Mouse (Mus musculus) neural tube, embryonic 15.5 days (tissue): ENCODE measurements around the gene Fam110c. TPM values are rescaled to one million over a fixed set of nuclear protein-coding genes. Genes with fewer than 3 reads are reported as not detected.
"Not testable (repeated sequence)": the region's sequence is repeated elsewhere in the genome, so short reads cannot be mapped to it uniquely, and the experiment has no call there.

ENCODE experiments used
- ATAC-seq: fragments of 200-750 bp; cut with Nextera tagmentation; 2 replicates; pipeline ENCODE4 v1.8.0; 2017; ENCODE audit warnings: mild to moderate bottlenecking, moderate TSS enrichment, moderate library complexity; ENCODE audit not compliant: low FRiP score
- H3K27ac ChIP-seq: fragments of 300-500 bp; sonication (generic); replicated peaks from 2 replicates; pipeline ENCODE4 v1.5.1; 2015; ENCODE audit warnings: mild to moderate bottlenecking, inconsistent platforms
- H3K27me3 ChIP-seq: fragments of 300-500 bp; sonication (generic); replicated peaks from 2 replicates; pipeline ENCODE4 v1.6.1; 2015; ENCODE audit warnings: inconsistent platforms
- H3K36me3 ChIP-seq: fragments of 300-500 bp; sonication (generic); 2 replicates; pipeline ENCODE4 v1.6.1; 2015; ENCODE audit warnings: inconsistent platforms
- H3K4me1 ChIP-seq: fragments of 300-500 bp; sonication (generic); 2 replicates; pipeline ENCODE4 v1.6.1; 2015; ENCODE audit warnings: inconsistent platforms
- H3K4me2 ChIP-seq: fragments of 300-500 bp; sonication (generic); 2 replicates; pipeline ENCODE4 v1.6.1; 2015; ENCODE audit warnings: inconsistent platforms, mild to moderate bottlenecking, moderate library complexity
- H3K4me3 ChIP-seq: fragments of 300-500 bp; sonication (generic); replicated peaks from 2 replicates; pipeline ENCODE4 v1.5.1; 2015; ENCODE audit warnings: mild to moderate bottlenecking, inconsistent platforms
- H3K9ac ChIP-seq: fragments of 300-500 bp; sonication (generic); replicated peaks from 2 replicates; pipeline ENCODE4 v1.6.1; 2015; ENCODE audit warnings: mild to moderate bottlenecking, inconsistent platforms
- H3K9me3 ChIP-seq: fragments of 300-500 bp; sonication (generic); replicated peaks from 2 replicates; pipeline ENCODE4 v1.6.1; 2016; ENCODE audit warnings: inconsistent platforms
- WGBS: fragments of 180-500 bp; shearing (Covaris S2); methylation state at CpG from one replicate; pipeline ENCODE4 v1.1.7; 2015; ENCODE audit warnings: mixed read lengths; 5-methylcytosine and 5-hydroxymethylcytosine counted together
- polyA plus RNA-seq: library from polyadenylated mRNA; unstranded; fragments of >200 nt; fragmentation: Nextera tagmentation; extraction: Ambion mirVana; gene quantifications from 2 replicates; pipeline ENCODE4 v1.2.1, GENCODE M21; 2015

Fam110c gene
- 0.06 and 1.0 TPM in 2 replicates for polyA plus RNA-seq

DNA sequence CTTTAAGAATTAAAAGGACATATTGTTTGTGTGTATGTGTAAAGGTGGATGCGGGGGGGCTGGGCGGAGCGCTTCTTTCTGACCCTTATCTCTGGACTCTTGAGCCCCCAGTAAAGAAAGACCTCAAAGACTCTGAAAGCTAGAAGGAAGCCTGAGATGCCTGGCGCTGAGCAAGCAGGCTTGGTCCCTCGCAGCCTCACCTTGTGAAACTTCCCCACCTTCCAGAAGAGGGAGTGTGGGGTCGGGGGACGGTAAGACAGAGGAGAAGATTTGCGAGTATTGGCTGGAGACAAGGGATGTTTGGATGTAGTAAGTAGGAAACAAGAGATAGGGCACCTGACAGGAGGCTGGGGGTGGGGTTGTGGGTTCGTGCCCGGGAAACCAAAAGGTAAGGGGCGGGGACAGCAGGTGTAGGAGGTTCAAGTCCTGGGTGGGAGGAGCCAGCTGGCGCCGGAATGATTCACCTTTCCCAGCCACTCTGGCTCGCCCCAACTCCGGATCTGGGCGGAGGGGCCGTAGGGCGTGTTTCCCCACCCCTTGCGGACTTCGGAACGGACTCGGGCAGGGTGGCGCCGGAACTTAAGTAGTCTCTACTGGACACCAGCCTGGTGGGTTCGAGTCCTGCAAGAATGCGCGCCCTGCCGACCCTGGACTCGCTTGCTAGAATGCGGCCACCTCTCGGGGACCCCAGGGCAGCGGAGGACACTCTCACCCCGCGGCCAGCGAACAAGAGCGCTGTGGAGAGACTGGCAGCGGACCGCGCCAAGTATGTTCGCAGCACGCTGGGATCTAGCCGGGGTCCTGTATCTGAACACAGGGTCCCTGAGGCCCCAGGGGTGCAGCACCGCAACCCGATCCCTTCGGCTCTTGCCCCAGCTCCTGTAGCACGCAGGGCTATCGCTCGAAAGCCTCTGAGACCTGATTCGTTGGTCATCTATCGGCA is at the start of gene Fam110c:
Fam110c (plus strand) TSS at position 450 of the 943 bp plus-strand sequence.
- 0 out of 2 replicates have a peak within 1 kb of the TSS, but pooled peaks have one; percentile 29 for H3K9ac ChIP-seq
- ATAC-seq, result peak; percentile 54
- whole genome bisulfite sequencing, result under 1% methylated on average over 50 of the region's 50 CpGs
- peaks cover 47% of the 10 kb centered on the region for H3K27me3 ChIP-seq
- peak within 1 kb of the TSS; percentile 95 for H3K4me2 ChIP-seq
- no peaks in the 10 kb centered on the region for H3K9me3 ChIP-seq
- H3K27ac ChIP-seq, result no peak within 1 kb of the TSS
- peaks cover 19% of the 10 kb centered on the region for H3K4me1 ChIP-seq
- no peaks in the 10 kb centered on the region for H3K36me3 ChIP-seq
- H3K4me3 ChIP-seq, result peak within 1 kb of the TSS; percentile 46

DNA sequence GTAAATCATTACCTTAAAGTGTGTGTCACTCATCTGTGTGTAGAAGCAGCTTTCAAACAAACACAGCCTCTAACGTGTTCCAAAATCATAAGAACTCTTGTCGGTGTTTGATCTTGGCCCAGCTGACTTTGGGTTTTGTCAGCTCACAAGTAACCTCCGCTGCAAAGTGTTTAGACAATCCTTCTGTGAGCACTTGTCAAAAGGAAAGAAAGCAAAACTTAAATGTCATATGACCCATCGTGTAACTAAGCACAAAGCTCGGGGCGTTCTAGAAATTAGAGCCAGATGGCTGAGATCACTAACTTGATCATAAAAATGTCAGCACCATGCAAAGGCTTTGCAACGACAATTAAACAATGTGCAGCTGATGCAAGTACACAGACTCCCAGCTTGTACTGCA is 47.2 kb upstream of the Fam110c start:
- Histone ChIP-seq H3K27ac (no peak overlapping the region), H3K36me3 (no peaks in the 10 kb centered on the region), H3K4me1 (no peaks in the 10 kb centered on the region), H3K9ac (no peak overlapping the region), H3K9me3 (no peaks in the 10 kb centered on the region), H3K4me3 (no peak overlapping the region), H3K27me3 (no peaks in the 10 kb centered on the region), H3K4me2 (no peak overlapping the region)
- WGBS, result 56% methylated on average over 7 of the region's 7 CpGs
- no peak for ATAC-seq

DNA sequence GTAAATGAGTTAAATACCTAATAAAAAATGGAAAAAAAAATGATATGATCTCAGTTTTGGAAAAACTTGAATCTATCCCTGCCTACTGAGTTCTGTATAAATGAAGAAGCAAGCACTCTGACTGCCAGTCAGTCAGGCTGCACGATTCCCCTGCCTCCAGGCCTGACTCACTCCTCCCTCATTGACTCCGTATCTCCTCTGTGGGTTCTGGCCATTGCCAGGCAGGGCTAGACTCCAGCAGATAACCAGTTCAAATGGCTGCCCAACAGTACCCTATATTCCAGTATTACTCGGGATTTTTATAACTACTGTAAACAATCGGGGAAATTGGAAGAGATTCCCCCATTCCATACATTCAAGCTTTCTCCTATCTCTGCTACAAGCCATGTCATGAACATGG is 21.6 kb upstream of the Fam110c start:
- ATAC-seq, result no peak
- Histone ChIP-seq H3K9me3 (no peaks in the 10 kb centered on the region), H3K36me3 (no peaks in the 10 kb centered on the region), H3K4me1 (no peaks in the 10 kb centered on the region), H3K27ac (no peak overlapping the region), H3K4me2 (no peak overlapping the region), H3K4me3 (no peak overlapping the region), H3K27me3 (no peaks in the 10 kb centered on the region), H3K9ac (no peak overlapping the region)
- WGBS, result 86% methylated on average over 4 of the region's 4 CpGs

DNA sequence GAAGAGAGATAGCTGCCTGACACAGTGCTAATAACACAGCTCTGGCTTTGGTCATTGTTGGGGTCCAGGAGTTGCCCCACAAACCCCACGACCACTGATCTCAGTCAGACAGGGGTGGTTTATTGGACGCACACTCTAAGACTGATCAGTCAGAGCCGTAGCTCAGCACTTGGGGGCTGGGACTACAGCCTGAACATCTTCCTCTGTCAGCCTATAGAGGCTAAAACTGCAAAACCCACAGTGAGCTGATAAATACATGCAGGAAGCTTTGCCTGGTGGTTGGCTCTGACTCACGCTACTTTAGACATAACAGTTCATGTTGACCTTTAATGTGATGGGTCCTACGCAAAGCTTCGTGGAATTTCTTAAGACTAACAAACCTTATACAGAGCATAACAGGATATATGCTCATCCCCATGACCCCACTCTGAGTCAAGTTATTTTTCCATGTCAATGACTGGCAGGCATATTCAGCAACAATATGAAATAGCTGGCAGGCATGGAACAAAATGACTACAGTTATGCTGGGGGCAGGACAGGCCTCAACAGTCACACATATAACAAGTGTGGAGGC is 17.3 kb upstream of the Fam110c start:
- Histone ChIP-seq H3K4me2 (no peak overlapping the region), H3K9ac (no peak overlapping the region), H3K36me3 (no peaks in the 10 kb centered on the region), H3K4me1 (no peaks in the 10 kb centered on the region), H3K27me3 (no peaks in the 10 kb centered on the region), H3K27ac (no peak overlapping the region), H3K9me3 (no peaks in the 10 kb centered on the region), H3K4me3 (no peak overlapping the region)
- ATAC-seq, result no peak
- WGBS, result 81% methylated on average over 6 of the region's 6 CpGs

DNA sequence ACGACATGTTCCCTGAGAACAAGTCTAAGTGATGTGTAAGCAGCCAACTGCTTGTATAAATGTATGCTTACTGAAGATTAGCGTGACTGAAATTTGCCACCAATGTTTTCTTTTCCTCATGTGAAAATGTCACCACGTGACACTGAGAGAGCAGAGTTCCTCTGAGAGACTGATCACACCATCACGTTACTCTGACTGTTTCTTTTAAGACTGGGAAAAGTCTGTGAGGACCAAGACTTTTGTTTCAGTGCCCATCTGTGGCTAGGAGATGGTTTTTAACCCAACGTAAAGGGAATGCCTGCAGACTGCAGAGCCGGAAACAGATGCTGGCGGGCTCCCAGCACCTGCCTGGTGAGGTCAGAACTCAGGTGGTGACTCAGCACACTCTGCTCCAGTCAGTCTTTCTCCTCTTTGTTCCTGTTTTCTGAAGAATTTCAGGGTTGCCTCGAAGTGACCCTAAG is 14.2 kb upstream of the Fam110c start:
- Histone ChIP-seq H3K9me3 (no peaks in the 10 kb centered on the region), H3K4me1 (no peaks in the 10 kb centered on the region), H3K4me3 (no peak overlapping the region), H3K27me3 (no peaks in the 10 kb centered on the region), H3K36me3 (no peaks in the 10 kb centered on the region), H3K4me2 (no peak overlapping the region), H3K27ac (no peak overlapping the region), H3K9ac (no peak overlapping the region)
- no peak for ATAC-seq
- WGBS, result 58% methylated on average over 8 of the region's 8 CpGs

DNA sequence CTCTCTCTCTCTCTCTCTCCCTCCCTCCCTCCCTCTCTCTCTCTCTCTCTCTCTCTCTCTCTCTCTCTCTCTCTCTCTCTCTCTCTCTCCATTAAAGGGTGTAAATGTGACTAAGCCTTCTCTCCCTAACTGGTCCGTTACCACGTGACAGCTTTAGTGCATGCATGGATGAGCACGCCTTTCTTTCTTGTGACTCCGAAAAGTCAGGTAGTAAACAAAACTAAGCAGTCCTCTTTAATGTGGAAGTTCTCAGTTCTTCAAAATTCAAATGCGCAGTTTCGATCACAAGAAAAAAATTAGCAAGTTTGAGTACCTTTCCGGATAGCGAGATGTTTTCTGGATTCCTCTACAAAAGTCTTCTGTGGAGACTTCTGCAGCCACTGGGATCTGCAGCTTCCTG is 13.4 kb upstream of the Fam110c start:
- 63% methylated on average over 8 of the region's 8 CpGs for WGBS
- ATAC-seq, result no peak
- H3K9ac ChIP-seq, result no peak overlapping the region

DNA sequence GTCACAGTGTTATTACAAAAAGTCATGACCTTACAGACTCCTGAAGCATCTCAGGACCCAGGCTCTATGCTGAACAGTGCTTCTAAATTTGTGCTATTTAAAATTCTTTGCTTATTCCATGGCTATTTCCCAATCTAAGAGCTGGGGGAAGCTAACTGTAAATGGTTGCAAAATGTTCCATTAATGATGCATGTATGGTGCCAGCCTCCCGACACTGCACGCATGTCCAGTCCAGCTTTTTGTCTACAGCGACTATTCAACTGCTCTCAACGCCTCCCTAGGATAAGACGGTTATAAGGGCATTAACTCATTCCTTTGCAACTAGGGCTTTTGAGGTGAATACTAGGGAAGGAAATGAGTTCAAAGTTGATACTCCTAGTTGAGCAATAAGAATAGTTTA is 2.4 kb upstream of the Fam110c start:
- Histone ChIP-seq H3K4me3 (no peak overlapping the region), H3K4me2 (no peak overlapping the region), H3K27me3 (peaks cover 36% of the 10 kb centered on the region), H3K9ac (no peak overlapping the region), H3K9me3 (no peaks in the 10 kb centered on the region), H3K36me3 (no peaks in the 10 kb centered on the region), H3K4me1 (peaks cover 19% of the 10 kb centered on the region), H3K27ac (no peak overlapping the region)
- no peak for ATAC-seq
- 87% methylated on average over 5 of the region's 5 CpGs for WGBS

More for the DNA sequence above, 13.4 kb upstream of the Fam110c start:
- H3K4me1 ChIP-seq, result no peaks in the 10 kb centered on the region
- no peak overlapping the region for H3K4me3 ChIP-seq
- no peak overlapping the region for H3K27ac ChIP-seq
- H3K4me2 ChIP-seq, result no peak overlapping the region
- H3K36me3 ChIP-seq, result no peaks in the 10 kb centered on the region
- no peaks in the 10 kb centered on the region for H3K27me3 ChIP-seq
- H3K9me3 ChIP-seq, result no peaks in the 10 kb centered on the region

DNA sequence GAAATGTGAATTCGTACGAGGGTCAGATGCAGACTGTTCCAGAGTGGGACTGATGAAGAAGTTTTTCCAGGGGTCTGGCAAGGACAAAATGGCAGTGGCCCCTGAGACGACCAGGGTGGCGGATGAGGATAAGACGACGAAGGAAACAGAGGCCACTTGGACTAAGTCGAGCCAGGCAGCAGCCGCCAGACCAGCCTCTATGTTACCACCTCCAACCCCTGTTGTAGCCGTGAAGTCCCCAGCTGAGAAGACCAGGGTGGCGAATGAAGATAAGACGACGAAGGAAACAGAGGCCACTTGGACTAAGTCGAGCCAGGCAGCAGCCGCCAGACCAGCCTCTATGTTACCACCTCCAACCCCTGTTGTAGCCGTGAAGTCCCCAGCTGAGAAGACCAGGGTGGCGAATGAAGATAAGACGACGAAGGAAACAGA is 710 bp downstream of the Fam110c start:
- H3K36me3 ChIP-seq, H3K9me3 ChIP-seq, H3K27ac ChIP-seq: not testable (repeated sequence)
- Histone ChIP-seq H3K4me3 (peak overlapping the region; percentile 46), H3K27me3 (peaks cover 47% of the 10 kb centered on the region), H3K4me2 (peak overlapping the region; percentile 95), H3K4me1 (peaks cover 19% of the 10 kb centered on the region), H3K9ac (0 out of 2 replicates have a peak overlapping the region, but pooled peaks have one; percentile 29)
- peak; percentile 48; the same call in 1 of the 2 replicates for ATAC-seq
- under 1% methylated on average over 15 of the region's 18 CpGs for WGBS

DNA sequence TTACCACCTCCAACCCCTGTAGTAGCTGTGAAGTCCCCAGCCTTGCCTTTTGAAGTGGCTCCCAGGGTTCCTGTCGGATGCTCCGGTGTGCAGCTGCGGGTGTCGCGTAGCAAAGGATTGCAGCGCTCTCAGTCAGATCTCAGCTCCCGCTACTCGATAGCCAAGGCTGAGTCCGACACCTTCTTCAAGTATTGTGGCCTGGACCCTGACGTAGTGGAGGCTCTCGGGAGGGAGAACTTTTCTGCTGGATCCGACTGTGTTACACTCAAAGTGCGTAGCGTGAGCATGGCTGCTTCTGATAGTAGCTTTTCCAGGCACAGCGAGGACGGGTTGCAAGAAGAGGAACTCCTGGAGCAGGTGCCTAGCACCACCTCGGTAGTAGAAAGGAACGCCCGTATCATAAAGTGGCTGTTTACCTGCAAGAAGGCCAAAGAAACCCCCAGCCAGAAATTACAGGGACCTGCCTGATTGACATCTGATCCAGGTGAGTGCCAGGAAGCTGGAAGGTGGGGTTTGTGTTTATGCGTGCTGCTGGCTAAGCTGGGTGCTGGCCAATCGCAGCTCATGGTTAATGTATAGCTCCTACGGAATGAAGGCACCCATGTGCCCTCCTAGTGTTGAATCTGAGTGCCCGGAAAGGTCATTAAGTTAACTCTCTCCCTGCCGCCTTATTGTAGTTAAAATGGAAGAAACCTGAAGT is 1.3 kb downstream of the Fam110c start:
- H3K27ac ChIP-seq, result no peak overlapping the region
- H3K4me1 ChIP-seq, result peaks cover 19% of the 10 kb centered on the region
- H3K36me3 ChIP-seq, result no peaks in the 10 kb centered on the region
- H3K9ac ChIP-seq, result 0 out of 2 replicates have a peak overlapping the region, but pooled peaks have one; percentile 20
- no peaks in the 10 kb centered on the region for H3K9me3 ChIP-seq
- peak overlapping the region; percentile 38 for H3K4me3 ChIP-seq
- ATAC-seq, result peak; percentile 73
- 1% methylated on average over 24 of the region's 24 CpGs for WGBS
- H3K27me3 ChIP-seq, result peaks cover 47% of the 10 kb centered on the region
- H3K4me2 ChIP-seq, result peak overlapping the region; percentile 95

DNA sequence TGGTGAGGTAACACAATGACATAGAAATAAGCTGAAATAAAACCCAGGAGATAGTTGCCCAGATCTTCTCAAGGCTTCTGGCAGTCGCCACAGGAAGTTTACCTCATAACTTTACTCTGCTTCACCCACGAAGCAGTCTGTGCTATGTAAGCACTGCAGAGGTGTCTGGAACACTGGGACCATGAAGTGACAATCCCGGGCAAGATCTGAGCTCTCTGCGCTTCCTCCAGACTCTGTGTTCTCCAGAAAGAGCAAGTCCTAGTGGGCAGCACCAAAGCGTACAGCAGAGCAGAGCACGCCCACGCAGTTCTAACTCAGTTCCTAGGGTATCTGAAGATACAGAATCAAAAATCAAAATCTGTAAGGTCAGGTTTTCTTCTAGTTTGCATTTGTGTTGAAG is 3.4 kb downstream of the Fam110c start:
- H3K27me3 ChIP-seq, result peaks cover 44% of the 10 kb centered on the region

DNA sequence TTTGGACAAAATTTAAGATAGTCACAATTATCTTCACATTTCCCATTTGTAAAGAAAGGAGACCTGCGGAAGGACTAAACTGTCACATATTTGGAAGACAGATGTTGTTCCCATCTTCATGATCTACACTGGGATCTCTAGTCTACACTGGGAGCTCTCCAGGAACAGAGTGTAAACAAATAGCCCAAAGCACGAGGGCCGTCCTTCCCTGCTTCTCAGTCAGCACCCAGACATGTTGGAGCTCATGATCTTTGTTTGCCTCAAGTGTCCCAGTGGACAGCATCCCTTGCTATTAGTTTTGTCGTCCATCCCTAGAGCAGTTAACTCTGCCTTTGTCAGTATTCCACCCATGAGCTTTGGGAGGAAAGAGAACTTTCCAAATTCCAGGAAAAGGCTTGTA is 4.4 kb downstream of the Fam110c start:
- no peaks in the 10 kb centered on the region for H3K9me3 ChIP-seq
- H3K4me1 ChIP-seq, result peaks cover 19% of the 10 kb centered on the region
- no peak for ATAC-seq
- no peaks in the 10 kb centered on the region for H3K36me3 ChIP-seq
- H3K27ac ChIP-seq, result no peak overlapping the region
- H3K4me3 ChIP-seq, result no peak overlapping the region
- no peak overlapping the region for H3K9ac ChIP-seq
- peaks cover 34% of the 10 kb centered on the region for H3K27me3 ChIP-seq
- H3K4me2 ChIP-seq, result no peak overlapping the region
- WGBS, result 68% methylated on average over 4 of the region's 4 CpGs

More for the DNA sequence above, 3.4 kb downstream of the Fam110c start:
- no peaks in the 10 kb centered on the region for H3K36me3 ChIP-seq
- ATAC-seq, result no peak
- H3K27ac ChIP-seq, result no peak overlapping the region
- no peaks in the 10 kb centered on the region for H3K9me3 ChIP-seq
- peaks cover 19% of the 10 kb centered on the region for H3K4me1 ChIP-seq
- H3K4me2 ChIP-seq, result no peak overlapping the region
- WGBS, result 81% methylated on average over 7 of the region's 7 CpGs
- no peak overlapping the region for H3K4me3 ChIP-seq
- no peak overlapping the region for H3K9ac ChIP-seq
